Comparison of ENCODE assay signal across 8 mouse cellular contexts in genomic region chr6:83456984-83457810, GRCm38 (mm10). TPM values are rescaled to one million over a fixed set of nuclear protein-coding genes. Genes with fewer than 3 reads are reported as not detected.
DNase-seq lines count a peak whose midpoint lies in the region; ATAC-seq and TF ChIP-seq lines count a peak whose summit lies in the region.

No protein-coding gene starts in this region.

- peak overlapping the region; percentile 97 for H3K4me3 ChIP-seq in heart, embryonic 10.5 days
- peak overlapping the region; percentile 79 for H3K4me3 ChIP-seq in cortical plate, adult 2 months (ENCODE audit: insufficient read depth, low read length)
- peak overlapping the region; percentile 69 for H3K4me3 ChIP-seq in liver, embryonic 16.5 days (ENCODE audit: low read depth, low read length)
- peak overlapping the region; percentile 71 for H3K4me3 ChIP-seq in neural tube, embryonic 14.5 days (ENCODE audit: low read depth, low read length)

- peak overlapping the region; percentile 77 for H3K9ac ChIP-seq in liver, embryonic 16.5 days (ENCODE audit: low read depth, low read length)
- peak overlapping the region; percentile 95 for H3K9ac ChIP-seq in neural tube, embryonic 14.5 days (replicated peaks; ENCODE audit: low read depth, low read length)

- peaks cover 12% of the 10 kb centered on the region; the same call in 1 of the 2 replicates for H3K36me3 ChIP-seq in heart, embryonic 10.5 days
- H3K36me3 ChIP-seq in liver, embryonic 16.5 days (ENCODE audit: control insufficient read depth, insufficient read depth): no peaks in the 10 kb centered on the region
- H3K36me3 ChIP-seq in neural tube, embryonic 14.5 days (ENCODE audit: control insufficient read depth, insufficient read depth, low read length): no peaks in the 10 kb centered on the region

- intact Hi-C loops in heart, postnatal 36 days (cut with DNase I): loop anchor here (1.0 to 5.0 kb wide), 4 partner anchors 45 to 85 kb away; no protein-coding TSS in a partner anchor

- TF ChIP-seq POLR2A in cortical plate, adult 2 months (IDR thresholded peaks at IDR 0.05; ENCODE audit: extremely low read depth, insufficient read depth, low read length): no peak

- no peaks in the 10 kb centered on the region for H3K27me3 ChIP-seq in heart, embryonic 10.5 days (ENCODE audit: insufficient read depth, poor library complexity, severe bottlenecking)
- H3K27me3 ChIP-seq in liver, embryonic 16.5 days (ENCODE audit: control insufficient read depth, insufficient read depth, low read depth, low read length): peaks cover 10% of the 10 kb centered on the region
- H3K27me3 ChIP-seq in neural tube, embryonic 14.5 days (ENCODE audit: control insufficient read depth, insufficient read depth, low read length): no peaks in the 10 kb centered on the region

- peaks cover 72% of the 10 kb centered on the region for H3K4me1 ChIP-seq in heart, embryonic 10.5 days
- peaks cover 5% of the 10 kb centered on the region; the same call in 1 of the 2 replicates for H3K4me1 ChIP-seq in cortical plate, adult 2 months (ENCODE audit: control insufficient read depth, insufficient read depth, low read length)
- peaks cover 49% of the 10 kb centered on the region for H3K4me1 ChIP-seq in liver, embryonic 16.5 days (ENCODE audit: control insufficient read depth, low read depth, low read length)
- peaks cover 35% of the 10 kb centered on the region for H3K4me1 ChIP-seq in neural tube, embryonic 14.5 days (ENCODE audit: control insufficient read depth, insufficient read depth, low read length)

- 4% methylated on average over 33 of the region's 33 CpGs for WGBS in heart, embryonic 10.5 days
- 2% methylated on average over 31 of the region's 33 CpGs for WGBS in liver, embryonic 16.5 days (ENCODE audit: insufficient replicate concordance)
- WGBS in neural tube, embryonic 14.5 days: 2% methylated on average over 33 of the region's 33 CpGs

- peak; percentile 87 for DNase-seq in heart, embryonic 10.5 days (ENCODE audit: low spot score)
- DNase-seq in heart, postnatal 36 days: no peak
- no peak for DNase-seq in thymus, postnatal 0 days (ENCODE audit: low spot score)
- DNase-seq in gastrocnemius, postnatal 4 days (ENCODE audit: low spot score in 2 of 2): no peak

- no peak for TF ChIP-seq CTCF in cortical plate, adult 2 months (IDR thresholded peaks at IDR 0.05; ENCODE audit: extremely low read depth, insufficient read depth, low read length)

- H3K27ac ChIP-seq in heart, embryonic 10.5 days: peak overlapping the region; percentile 100
- peak overlapping the region; percentile 17; the same call in 1 of the 2 replicates for H3K27ac ChIP-seq in cortical plate, adult 2 months (ENCODE audit: insufficient read depth, low read length)
- peak overlapping the region; percentile 79 for H3K27ac ChIP-seq in liver, embryonic 16.5 days (ENCODE audit: low read length)
- H3K27ac ChIP-seq in neural tube, embryonic 14.5 days (ENCODE audit: low read depth, low read length): peak overlapping the region; percentile 97

- H3K4me2 ChIP-seq in liver, embryonic 16.5 days (ENCODE audit: low read depth, low read length): peak overlapping the region; percentile 93
- H3K4me2 ChIP-seq in neural tube, embryonic 14.5 days (ENCODE audit: low read depth, low read length): peak overlapping the region; percentile 63

- H3K9me3 ChIP-seq in heart, embryonic 10.5 days: no peaks in the 10 kb centered on the region
- H3K9me3 ChIP-seq in liver, embryonic 16.5 days (replicated peaks; ENCODE audit: control insufficient read depth, low read length): no peaks in the 10 kb centered on the region
- no peaks in the 10 kb centered on the region for H3K9me3 ChIP-seq in neural tube, embryonic 14.5 days (ENCODE audit: control insufficient read depth, low read length)

- peak; percentile 8 for ATAC-seq in inflammation-experienced regulatory T-cells, adult 6 months
- ATAC-seq in liver, embryonic 16.5 days (ENCODE audit: low read depth): no peak
- ATAC-seq in neural tube, embryonic 14.5 days (ENCODE audit: low read depth): peak; percentile 18

RNA-seq across cellular contexts. Expression of gene Tet3, which starts 1.7 kb away (rescaled TPM):
- polyA plus RNA-seq in heart, embryonic 10.5 days (2016; fragmentation: Nextera tagmentation; extraction: Ambion mirVana): 29.8 and 31.3 TPM in 2 replicates
- total RNA-seq in heart, postnatal 36 days (2021): 10 to 100 TPM; 27.2 to 27.6 TPM
- polyA plus RNA-seq in cortical plate, adult 2 months (2012; rRNA removed): 16.6 TPM in 2 replicates
- polyA plus RNA-seq in inflammation-experienced regulatory T-cells, adult 6 months (2017; shearing (Covaris generic)): 10 to 100 TPM; 13.2 to 19.4 (median 18.7) TPM
- polyA plus RNA-seq in liver, embryonic 16.5 days (2015; fragmentation: Nextera tagmentation; extraction: Ambion mirVana): 9.3 and 13.7 TPM in 2 replicates
- polyA plus RNA-seq in neural tube, embryonic 14.5 days (2014; fragmentation: Nextera tagmentation; extraction: Ambion mirVana): 47.7 and 67.0 TPM in 2 replicates
- polyA plus RNA-seq in thymus, postnatal 0 days (2015; fragmentation: Nextera tagmentation; extraction: Ambion mirVana): 19.7 and 24.1 TPM in 2 replicates
- 10 to 100 TPM; 63.8 to 74.0 TPM for total RNA-seq in gastrocnemius, postnatal 4 days (2021)

RNA-seq across cellular contexts. Expression of gene Dguok, which starts 49.6 kb away (rescaled TPM):
- 56.5 and 59.1 TPM in 2 replicates for polyA plus RNA-seq in heart, embryonic 10.5 days (2016; fragmentation: Nextera tagmentation; extraction: Ambion mirVana)
- 10 to 100 TPM; 31.6 to 32.7 TPM for total RNA-seq in heart, postnatal 36 days (2021)
- polyA plus RNA-seq in cortical plate, adult 2 months (2012; rRNA removed): 53.9 and 57.2 TPM in 2 replicates
- polyA plus RNA-seq in inflammation-experienced regulatory T-cells, adult 6 months (2017; shearing (Covaris generic)): 100 to 1,000 TPM in 1 of 3 experiments, 10 to 100 TPM in 2; 60.1 to 100 (median 87.6) TPM
- 24.1 and 24.3 TPM in 2 replicates for polyA plus RNA-seq in liver, embryonic 16.5 days (2015; fragmentation: Nextera tagmentation; extraction: Ambion mirVana)
- 76.5 and 80.2 TPM in 2 replicates for polyA plus RNA-seq in neural tube, embryonic 14.5 days (2014; fragmentation: Nextera tagmentation; extraction: Ambion mirVana)
- polyA plus RNA-seq in thymus, postnatal 0 days (2015; fragmentation: Nextera tagmentation; extraction: Ambion mirVana): 71.6 and 81.6 TPM in 2 replicates
- total RNA-seq in gastrocnemius, postnatal 4 days (2021): 10 to 100 TPM; 24.5 to 30.2 TPM

Comparison
In these comparisons a context has a peak if more than half of its experiments do, and no peak if none do; other contexts are left out.
1. H3K27ac ChIP-seq: peak in every context shown above with its lines; median percentile 100 in heart, embryonic 10.5 days; 97 in neural tube, embryonic 14.5 days; 79 in liver, embryonic 16.5 days; 17 in cortical plate, adult 2 months.